In the genomic region with DNA sequence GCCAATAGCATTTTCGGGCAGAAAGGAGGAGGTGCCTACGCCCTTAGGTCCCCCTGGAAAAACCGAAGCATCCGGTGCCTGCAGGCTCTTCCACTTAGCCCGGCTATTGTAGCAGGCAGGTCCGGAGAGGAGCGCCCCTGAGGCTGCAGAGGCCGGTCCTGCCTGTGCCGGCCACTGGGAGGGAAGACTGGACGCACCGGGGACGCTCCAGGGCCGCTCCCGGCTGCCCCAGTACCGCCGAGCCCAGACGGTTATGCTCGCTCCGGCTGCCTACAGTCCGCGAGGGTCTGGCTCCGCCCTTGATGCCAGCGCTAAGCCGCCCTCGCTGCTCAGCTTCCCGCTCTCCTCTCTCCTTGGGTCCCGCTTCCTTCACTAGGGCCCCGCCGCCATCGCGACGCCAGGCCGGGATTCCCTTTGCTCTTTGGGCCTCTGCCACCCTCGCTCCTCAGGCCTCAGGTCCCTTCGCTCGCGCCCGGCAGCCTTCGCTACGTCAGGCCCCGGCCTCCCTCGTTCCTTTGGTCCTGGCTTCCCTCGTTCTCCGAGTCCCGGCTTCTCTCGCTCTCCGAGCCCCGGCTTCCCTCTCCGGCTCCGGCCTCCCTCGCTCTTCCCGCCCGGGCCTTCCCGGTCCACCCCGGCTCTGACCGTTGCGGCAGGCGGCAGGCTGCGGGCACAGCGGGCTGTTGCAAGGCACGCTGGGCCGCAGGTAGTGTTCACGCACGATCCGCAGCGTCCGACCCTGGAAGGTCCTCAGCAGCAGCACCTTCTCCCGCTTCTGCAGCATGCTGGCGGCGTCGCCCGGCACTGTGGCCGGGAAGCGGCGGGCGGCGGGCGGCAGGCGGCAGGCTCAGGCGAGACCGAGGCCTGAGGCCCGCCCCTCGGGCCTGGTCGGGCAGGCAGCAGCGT, we compare ENCODE assay signal across 8 mouse cellular contexts. TPM values are rescaled to one million over a fixed set of nuclear protein-coding genes. Genes with fewer than 3 reads are reported as not detected.
DNase-seq lines count a peak whose midpoint lies in the region; ATAC-seq and TF ChIP-seq lines count a peak whose summit lies in the region.

No protein-coding gene starts in this region.

- H3K27me3 ChIP-seq in erythroblast, embryonic 14.5 days (ENCODE audit: control insufficient read depth): no peaks in the 10 kb centered on the region
- H3K27me3 ChIP-seq in heart, embryonic 13.5 days (replicated peaks): no peaks in the 10 kb centered on the region
- no peaks in the 10 kb centered on the region for H3K27me3 ChIP-seq in kidney, postnatal 0 days (ENCODE audit: insufficient read depth, low read length)
- H3K27me3 ChIP-seq in liver, adult 2 months (ENCODE audit: control insufficient read depth, insufficient read depth, low read length): no peaks in the 10 kb centered on the region

- H3K79me2 ChIP-seq in liver, adult 2 months (ENCODE audit: control insufficient read depth, insufficient read depth, low read length): no peaks in the 10 kb centered on the region

- under 1% methylated on average over 83 of the region's 85 CpGs for WGBS in heart, embryonic 13.5 days
- WGBS in kidney, postnatal 0 days: under 1% methylated on average over 82 of the region's 85 CpGs
- WGBS in liver, adult 2 months: under 1% methylated on average over 85 of the region's 85 CpGs

- H3K4me1 ChIP-seq in erythroblast, embryonic 14.5 days (ENCODE audit: control insufficient read depth): peaks cover 32% of the 10 kb centered on the region
- H3K4me1 ChIP-seq in heart, embryonic 13.5 days: peaks cover 19% of the 10 kb centered on the region
- H3K4me1 ChIP-seq in kidney, postnatal 0 days (replicated peaks; ENCODE audit: insufficient read depth, low read length): peaks cover 9% of the 10 kb centered on the region
- peaks cover 5% of the 10 kb centered on the region for H3K4me1 ChIP-seq in liver, adult 2 months (ENCODE audit: control insufficient read depth, insufficient read depth, low read length)

- H3K36me3 ChIP-seq in erythroblast, embryonic 14.5 days (ENCODE audit: control insufficient read depth): peaks cover 19% of the 10 kb centered on the region
- H3K36me3 ChIP-seq in heart, embryonic 13.5 days: peaks cover 25% of the 10 kb centered on the region
- H3K36me3 ChIP-seq in kidney, postnatal 0 days (ENCODE audit: insufficient read depth, low read length): 0 out of 2 replicates have a peak, but pooled peaks cover 4% of the 10 kb centered on the region
- H3K36me3 ChIP-seq in liver, adult 2 months (ENCODE audit: control insufficient read depth, insufficient read depth, low read length): peaks cover 6% of the 10 kb centered on the region; the same call in 1 of the 2 replicates

- H3K4me3 ChIP-seq in erythroblast, embryonic 14.5 days (replicated peaks): peak overlapping the region; percentile 93
- peak overlapping the region; percentile 80 for H3K4me3 ChIP-seq in heart, embryonic 13.5 days
- peak overlapping the region; percentile 72 for H3K4me3 ChIP-seq in kidney, postnatal 0 days (replicated peaks; ENCODE audit: low read depth, low read length)
- peak overlapping the region; percentile 89 for H3K4me3 ChIP-seq in liver, adult 2 months (ENCODE audit: insufficient read depth, low read depth, low read length)

- TF ChIP-seq CTCF in kidney, postnatal 0 days (IDR thresholded peaks at IDR 0.05; ENCODE audit: low read depth): 0 out of 2 replicates have a peak, but pooled peaks have one; percentile 23
- 0 out of 2 replicates have a peak, but pooled peaks have one; percentile 8 for TF ChIP-seq CTCF in liver, adult 2 months (IDR thresholded peaks at IDR 0.05; ENCODE audit: low read depth, low read length)

- peak; percentile 80 for DNase-seq in CD4-positive, CD25-positive, alpha-beta regulatory T cell, adult 2 months (ENCODE audit: low read depth, low spot score)
- DNase-seq in brain, embryonic 18.5 days (ENCODE audit: low read depth, low spot score): peak; percentile 56
- peak; percentile 89 for DNase-seq in kidney, postnatal 0 days (ENCODE audit: low spot score)
- DNase-seq in liver, adult 2 months (ENCODE audit: extremely low read depth, low read depth, low spot score): peak; percentile 71
- DNase-seq in spleen, postnatal 36 days (ENCODE audit: low spot score in 2 of 2): peak; percentile 64 to 68

- peak overlapping the region; percentile 100 for H3K27ac ChIP-seq in heart, embryonic 13.5 days (replicated peaks)
- H3K27ac ChIP-seq in kidney, postnatal 0 days: peak overlapping the region; percentile 100
- H3K27ac ChIP-seq in liver, adult 2 months (replicated peaks; ENCODE audit: insufficient read depth, low read depth, low read length): peak overlapping the region; percentile 93

- H3K9me3 ChIP-seq in erythroblast, embryonic 14.5 days (ENCODE audit: control insufficient read depth, low read length): no peaks in the 10 kb centered on the region
- no peaks in the 10 kb centered on the region for H3K9me3 ChIP-seq in heart, embryonic 13.5 days
- no peaks in the 10 kb centered on the region for H3K9me3 ChIP-seq in kidney, postnatal 0 days (replicated peaks; ENCODE audit: low read length)

- peak overlapping the region; percentile 99 for H3K9ac ChIP-seq in heart, embryonic 13.5 days
- H3K9ac ChIP-seq in kidney, postnatal 0 days (ENCODE audit: low read depth, low read length): peak overlapping the region; percentile 100
- H3K9ac ChIP-seq in liver, adult 2 months (ENCODE audit: low read depth, low read length): peak overlapping the region; percentile 98

- peak overlapping the region; percentile 73 for H3K4me2 ChIP-seq in heart, embryonic 13.5 days
- peak overlapping the region; percentile 76 for H3K4me2 ChIP-seq in kidney, postnatal 0 days (ENCODE audit: low read length)

- ATAC-seq in heart, embryonic 13.5 days (ENCODE audit: extremely low read depth, insufficient number of reproducible peaks, low FRiP score, low TSS enrichment): peak; percentile 79
- ATAC-seq in kidney, postnatal 0 days (replicated peaks; ENCODE audit: low FRiP score, low read depth): peak; percentile 92
- peak; percentile 66 for ATAC-seq in monocyte, adult 5-6 weeks (replicated peaks; ENCODE audit: insufficient number of reproducible peaks, low FRiP score, low TSS enrichment, poor library complexity, severe bottlenecking)

- TF ChIP-seq POLR2A in liver, adult 2 months (IDR thresholded peaks at IDR 0.05; ENCODE audit: extremely low read depth, insufficient read depth, low read length): 0 out of 2 replicates have a peak, but pooled peaks have one; percentile 8

RNA-seq across cellular contexts. Expression of a gene that starts 0.5 kb away (rescaled TPM):
- 0.39 and 0.47 TPM in 2 replicates for polyA plus RNA-seq in erythroblast, embryonic 14.5 days (2012)
- polyA plus RNA-seq in heart, embryonic 13.5 days (2015; fragmentation: Nextera tagmentation; extraction: Ambion mirVana): 16.2 and 18.1 TPM in 2 replicates
- 13.9 and 14.5 TPM in 2 replicates for polyA plus RNA-seq in kidney, postnatal 0 days (2015; fragmentation: Nextera tagmentation; extraction: Ambion mirVana)
- total RNA-seq in liver, adult 2 months (2014; rRNA removed): 10.8 and 11.7 TPM in 2 replicates
- 7.7 and 8.4 TPM in 2 replicates for polyA plus RNA-seq in liver, adult 2 months (2012; rRNA removed)
- 13.9 to 17.6 TPM (median 15.1 TPM) in 3 replicates for total RNA-seq in monocyte, adult 5-6 weeks (2017)

RNA-seq across cellular contexts. Expression of a gene that starts 44.8 kb away (rescaled TPM):
- polyA plus RNA-seq in erythroblast, embryonic 14.5 days (2012): not detected in 2 replicates
- polyA plus RNA-seq in heart, embryonic 13.5 days (2015; fragmentation: Nextera tagmentation; extraction: Ambion mirVana): 0.38 and 1.1 TPM in 2 replicates
- 2.5 and 2.6 TPM in 2 replicates for polyA plus RNA-seq in kidney, postnatal 0 days (2015; fragmentation: Nextera tagmentation; extraction: Ambion mirVana)
- 0.07 and 0.09 TPM in 2 replicates for total RNA-seq in liver, adult 2 months (2014; rRNA removed)
- polyA plus RNA-seq in liver, adult 2 months (2012; rRNA removed): 0.02 and 0.13 TPM in 2 replicates
- total RNA-seq in monocyte, adult 5-6 weeks (2017): 0.10 to 0.64 TPM (median 0.29 TPM) in 3 replicates

RNA-seq across cellular contexts. Expression of a gene that starts 59.2 kb away (rescaled TPM):
- polyA plus RNA-seq in erythroblast, embryonic 14.5 days (2012): 0.95 and 1.3 TPM in 2 replicates
- polyA plus RNA-seq in heart, embryonic 13.5 days (2015; fragmentation: Nextera tagmentation; extraction: Ambion mirVana): 129 and 133 TPM in 2 replicates
- polyA plus RNA-seq in kidney, postnatal 0 days (2015; fragmentation: Nextera tagmentation; extraction: Ambion mirVana): 168 and 193 TPM in 2 replicates
- 5.7 and 6.0 TPM in 2 replicates for total RNA-seq in liver, adult 2 months (2014; rRNA removed)
- polyA plus RNA-seq in liver, adult 2 months (2012; rRNA removed): 1.4 and 2.5 TPM in 2 replicates
- 32.7 to 41.8 TPM (median 36.0 TPM) in 3 replicates for total RNA-seq in monocyte, adult 5-6 weeks (2017)

Comparison
In these comparisons a context has a peak if more than half of its experiments do, and no peak if none do; other contexts are left out.
1. Peak in every context shown above with its lines: DNase-seq, ATAC-seq, H3K4me3 ChIP-seq and H3K27ac ChIP-seq.
2. RNA of a gene that starts 59.2 kb away (polyA plus RNA-seq): 168 to 193 TPM in kidney, postnatal 0 days and 129 to 133 TPM in heart, embryonic 13.5 days; 1.4 to 2.5 TPM in liver, adult 2 months and 0.95 to 1.3 TPM in erythroblast, embryonic 14.5 days; every median in the first group is over 10 times any median in the second.